Mouse (Mus musculus) spleen, adult 12 weeks (tissue): ENCODE measurements at regions not wholly inside any gene's neighbourhood (a gene's known extent, or its start where the extent isn't known, plus 50 kb on each side); places are given as distances from the start of the nearest gene placed in this dataset.
A peak's percentile ranks its signal among the peaks of the same experiment; 100 is the strongest.

Source experiments
- DNase-seq: peaks from one replicate; pipeline ENCODE4 v3.0.0; 2022; ENCODE audit warnings: low spot score

GRCm38 (mm10) chr16:73835715-73836440, 575.7 kb downstream of the Robo2 start:
- DNase-seq = no peak

- DNase-seq = peak; percentile 12
Measured at GRCm38 (mm10) chr16:73821387-73822338, 590.0 kb downstream of the Robo2 start.

- no peak for DNase-seq
Measured at GRCm38 (mm10) chr16:73804572-73804971, 607.1 kb downstream of the Robo2 start.

GRCm38 (mm10) chr16:73796528-73797171, 615.0 kb downstream of the Robo2 start:
- no peak for DNase-seq

- DNase-seq = no peak
Measured at GRCm38 (mm10) chr16:73785074-73785438, 626.6 kb downstream of the Robo2 start.

- DNase-seq = no peak
Measured at GRCm38 (mm10) chr16:73784296-73785073, 627.1 kb downstream of the Robo2 start.

- DNase-seq = no peak
Measured at GRCm38 (mm10) chr16:73772454-73772853, 639.2 kb downstream of the Robo2 start.

GRCm38 (mm10) chr16:73770440-73770856, 641.2 kb downstream of the Robo2 start:
- DNase-seq = no peak

GRCm38 (mm10) chr16:73769729-73770128, 641.9 kb downstream of the Robo2 start:
- DNase-seq = no peak

- DNase-seq = no peak
Measured at GRCm38 (mm10) chr16:73768706-73769105, 642.9 kb downstream of the Robo2 start.

- DNase-seq = no peak
Measured at GRCm38 (mm10) chr16:73765184-73765583, 646.4 kb downstream of the Robo2 start.

GRCm38 (mm10) chr16:73760921-73761320, 650.7 kb downstream of the Robo2 start:
- no peak for DNase-seq

GRCm38 (mm10) chr16:73758872-73759271, 652.8 kb downstream of the Robo2 start:
- DNase-seq = no peak

- no peak for DNase-seq
Measured at GRCm38 (mm10) chr16:73754302-73754701, 657.3 kb downstream of the Robo2 start.

GRCm38 (mm10) chr16:73728297-73728696, 683.3 kb downstream of the Robo2 start:
- DNase-seq = no peak

- DNase-seq = no peak
Measured at GRCm38 (mm10) chr16:73719691-73720090, 691.9 kb downstream of the Robo2 start.

GRCm38 (mm10) chr16:73716301-73716700, 695.3 kb downstream of the Robo2 start:
- DNase-seq = no peak

GRCm38 (mm10) chr16:73707051-73707450, 704.6 kb downstream of the Robo2 start:
- no peak for DNase-seq

GRCm38 (mm10) chr16:73689274-73689673, 722.4 kb downstream of the Robo2 start:
- no peak for DNase-seq

- no peak for DNase-seq
Measured at GRCm38 (mm10) chr16:73679804-73680203, 731.8 kb downstream of the Robo2 start.

GRCm38 (mm10) chr16:73670516-73670915, 741.1 kb downstream of the Robo2 start:
- no peak for DNase-seq
